Mouse (Mus musculus): Measurements from ENCODE around the gene Eed. TPM values are rescaled to one million over a fixed set of nuclear protein-coding genes. Genes with fewer than 3 reads are reported as not detected.

The Eed gene
- total RNA-seq, 2 experiments from 2014 or later, result 24.1 to 25.4 TPM

- no peak for DNase-seq
- intact Hi-C loops (cut with DNase I), result no loop called here
Measured at GRCm38 (mm10) chr7:89913432-89914158, 67.2 kb downstream of the Eed start.

GRCm38 (mm10) chr7:89912356-89912755, 68.4 kb downstream of the Eed start:
- intact Hi-C loops (cut with DNase I), result no loop called here
- no peak for DNase-seq

- intact Hi-C loops (cut with DNase I), result loop anchor here (2.0 to 5.0 kb wide), 2 partner anchors 409 to 432 kb away; no protein-coding TSS in a partner anchor
- DNase-seq, result no peak
Measured at GRCm38 (mm10) chr7:89909711-89910110, 71.1 kb downstream of the Eed start.

- DNase-seq, result no peak
- intact Hi-C loops (cut with DNase I), result loop anchor here (2.0 to 5.0 kb wide), 2 partner anchors 408 to 432 kb away; no protein-coding TSS in a partner anchor
Measured at GRCm38 (mm10) chr7:89908899-89909621, 71.7 kb downstream of the Eed start.

- DNase-seq, result no peak
- intact Hi-C loops (cut with DNase I), result loop anchor here (2.0 to 5.0 kb wide), 2 partner anchors 408 to 431 kb away; no protein-coding TSS in a partner anchor
Measured at GRCm38 (mm10) chr7:89908421-89908820, 72.4 kb downstream of the Eed start.

GRCm38 (mm10) chr7:89907950-89908349, 72.8 kb downstream of the Eed start:
- intact Hi-C loops (cut with DNase I), result loop anchor here (2.0 to 5.0 kb wide), 2 partner anchors 407 to 431 kb away; no protein-coding TSS in a partner anchor
- DNase-seq, result peak; percentile 69 to 78

Other genes with a start within 250 kb of the Eed start
- gene Ccdc81, start 77.4 kb downstream of the Eed start, total RNA-seq (2021), result not detected
- gene Hikeshi, start 39.8 kb downstream of the Eed start, total RNA-seq (2021), result 10 to 100 TPM; 60.8 to 80.8 TPM
- 100 to 1,000 TPM; 113 to 122 TPM for gene Picalm, start 149.2 kb upstream of the Eed start, total RNA-seq (2021)